ENCODE assay signal across 21 mouse cellular contexts in genomic region chr10:61869796-61870195, GRCm38 (mm10).
DNase-seq lines count a peak whose midpoint lies in the region; ATAC-seq lines count a peak whose summit lies in the region.
"Had no signal": no experiment of that assay in that cellular context is flagged by ENCODE, and none has a peak within 500 bp of the region (broad histone marks: within the 10 kb centered on the region; RNA-seq: fewer than 3 reads in every experiment).

No protein-coding gene starts in this region.

- peaks cover 3% of the 10 kb centered on the region; the same call in 1 of the 2 replicates for H3K9me3 ChIP-seq in hindbrain, embryonic 12.5 days (replicated peaks)
- H3K9me3 ChIP-seq: embryonic facial prominence, embryonic 15.5 days; heart, embryonic 15.5 days had no signal

- no peak for ATAC-seq in hindbrain, embryonic 12.5 days (ENCODE audit: low FRiP score)
- ATAC-seq: forebrain, embryonic 14.5 days; hindbrain, embryonic 16.5 days; inflammation-experienced regulatory T-cells, adult 6 months; intestine, postnatal 0 days had no signal

- 75% methylated on average over 3 of the region's 3 CpGs for WGBS in hindbrain, embryonic 12.5 days

- H3K4me3 ChIP-seq in hindbrain, embryonic 12.5 days: no peak overlapping the region
- H3K4me3 ChIP-seq: embryonic facial prominence, embryonic 15.5 days; erythroblast, embryonic 14.5 days; forebrain, embryonic 10.5 days; heart, adult 2 months; heart, embryonic 15.5 days had no signal

- no peak overlapping the region for H3K9ac ChIP-seq in hindbrain, embryonic 12.5 days
- H3K9ac ChIP-seq: embryonic facial prominence, embryonic 15.5 days; heart, embryonic 15.5 days had no signal

- no peak overlapping the region for H3K27ac ChIP-seq in hindbrain, embryonic 12.5 days
- H3K27ac ChIP-seq: embryonic facial prominence, embryonic 15.5 days; forebrain, embryonic 10.5 days; heart, adult 2 months; heart, embryonic 15.5 days had no signal

- H3K27me3 ChIP-seq in hindbrain, embryonic 12.5 days: no peaks in the 10 kb centered on the region

- no peaks in the 10 kb centered on the region for H3K4me1 ChIP-seq in hindbrain, embryonic 12.5 days

- H3K4me2 ChIP-seq in hindbrain, embryonic 12.5 days (replicated peaks): no peak overlapping the region
- H3K4me2 ChIP-seq: embryonic facial prominence, embryonic 15.5 days; heart, embryonic 11.5 days; heart, embryonic 15.5 days had no signal

- DNase-seq in cerebellum, adult 11 months: peak; percentile 51
- peak; percentile 54 to 58 for DNase-seq in cerebellum, adult 18-20 months
- peak; percentile 74 for DNase-seq in cerebellum, adult 9-11 months
- peak; percentile 41 to 45 for DNase-seq in cerebellum, postnatal 36 days
- DNase-seq in right cerebral cortex, adult 18-20 months: no peak
- no peak for DNase-seq in heart, adult 11 months
- DNase-seq: adrenal gland, adult 2 months; adrenal gland, postnatal 25 days; embryo, embryonic 11 days; heart, adult 2 months; kidney, adult 8-10 months had no signal

- no peaks in the 10 kb centered on the region for H3K36me3 ChIP-seq in hindbrain, embryonic 12.5 days
- H3K36me3 ChIP-seq: embryonic facial prominence, embryonic 15.5 days; forebrain, embryonic 10.5 days; heart, embryonic 15.5 days had no signal

Comparison
In these comparisons a context has a peak if more than half of its experiments do, and no peak if none do; other contexts are left out.
1. DNase-seq: peak in cerebellum, adult 11 months (single experiment), cerebellum, adult 18-20 months (2 of 2), cerebellum, adult 9-11 months (single experiment) and cerebellum, postnatal 36 days (2 of 2); none in right cerebral cortex, adult 18-20 months (single experiment) and heart, adult 11 months (single experiment).